In genomic region chr3:32459777-32460176, GRCm38 (mm10) we compare ENCODE assay signal across 8 mouse cellular contexts. TPM values are rescaled to one million over a fixed set of nuclear protein-coding genes. Genes with fewer than 3 reads are reported as not detected.
A peak's percentile ranks its signal among the peaks of the same experiment; 100 is the strongest.
DNase-seq lines count a peak whose midpoint lies in the region; ATAC-seq lines count a peak whose summit lies in the region.

No protein-coding gene starts in this region.

- no peak overlapping the region for H3K4me3 ChIP-seq in forebrain, embryonic 15.5 days
- H3K4me3 ChIP-seq in forebrain, embryonic 13.5 days, result no peak overlapping the region
- H3K4me3 ChIP-seq in liver, embryonic 11.5 days (ENCODE audit: low read depth, low read length), result no peak overlapping the region
- H3K4me3 ChIP-seq in embryonic facial prominence, embryonic 10.5 days, result no peak overlapping the region

- peak; percentile 49 for DNase-seq in liver
- no peak for DNase-seq in liver, embryonic 11.5 days (ENCODE audit: low spot score)
- DNase-seq in adrenal gland, adult 2 months, result peak; percentile 53
- DNase-seq in embryonic facial prominence, embryonic 10.5 days (ENCODE audit: low spot score), result peak; percentile 51
- peak; percentile 72 for DNase-seq in lung, postnatal 36 days
- DNase-seq in thymus, postnatal 10 days (ENCODE audit: low spot score in 2 of 2), result peak; percentile 22 to 29

- H3K27ac ChIP-seq in forebrain, embryonic 15.5 days (replicated peaks), result no peak overlapping the region
- H3K27ac ChIP-seq in forebrain, embryonic 13.5 days, result no peak overlapping the region
- H3K27ac ChIP-seq in liver, embryonic 11.5 days (ENCODE audit: low read depth, low read length), result no peak overlapping the region
- H3K27ac ChIP-seq in embryonic facial prominence, embryonic 10.5 days (replicated peaks), result no peak overlapping the region

- WGBS in forebrain, embryonic 15.5 days, result 69% methylated on average over 4 of the region's 4 CpGs
- WGBS in forebrain, embryonic 13.5 days, result 68% methylated on average over 4 of the region's 4 CpGs
- 69% methylated on average over 4 of the region's 4 CpGs for WGBS in liver, embryonic 11.5 days
- WGBS in embryonic facial prominence, embryonic 10.5 days, result 65% methylated on average over 4 of the region's 4 CpGs

- no peak overlapping the region for H3K4me2 ChIP-seq in forebrain, embryonic 15.5 days (replicated peaks)
- no peak overlapping the region for H3K4me2 ChIP-seq in forebrain, embryonic 13.5 days
- no peak overlapping the region for H3K4me2 ChIP-seq in liver, embryonic 11.5 days

- no peaks in the 10 kb centered on the region for H3K27me3 ChIP-seq in forebrain, embryonic 15.5 days
- no peaks in the 10 kb centered on the region for H3K27me3 ChIP-seq in forebrain, embryonic 13.5 days
- H3K27me3 ChIP-seq in liver, embryonic 11.5 days (replicated peaks; ENCODE audit: control insufficient read depth, insufficient read depth, low read length), result no peaks in the 10 kb centered on the region
- H3K27me3 ChIP-seq in embryonic facial prominence, embryonic 10.5 days (replicated peaks; ENCODE audit: low read depth, poor library complexity, severe bottlenecking), result no peaks in the 10 kb centered on the region

- 0 out of 2 replicates have a peak, but pooled peaks have one; percentile 23 for ATAC-seq in forebrain, embryonic 15.5 days (replicated peaks)
- no peak for ATAC-seq in forebrain, embryonic 13.5 days
- ATAC-seq in liver, embryonic 11.5 days (replicated peaks; ENCODE audit: low FRiP score), result no peak

- no peaks in the 10 kb centered on the region for H3K4me1 ChIP-seq in forebrain, embryonic 15.5 days
- H3K4me1 ChIP-seq in forebrain, embryonic 13.5 days, result no peaks in the 10 kb centered on the region
- no peaks in the 10 kb centered on the region for H3K4me1 ChIP-seq in liver, embryonic 11.5 days (replicated peaks; ENCODE audit: control insufficient read depth, insufficient read depth, low read length)
- no peaks in the 10 kb centered on the region for H3K4me1 ChIP-seq in embryonic facial prominence, embryonic 10.5 days

- H3K9ac ChIP-seq in forebrain, embryonic 15.5 days (replicated peaks), result no peak overlapping the region
- no peak overlapping the region for H3K9ac ChIP-seq in forebrain, embryonic 13.5 days
- H3K9ac ChIP-seq in liver, embryonic 11.5 days (ENCODE audit: low read depth, low read length), result no peak overlapping the region

- no peaks in the 10 kb centered on the region for H3K9me3 ChIP-seq in forebrain, embryonic 15.5 days
- no peaks in the 10 kb centered on the region for H3K9me3 ChIP-seq in forebrain, embryonic 13.5 days (replicated peaks)
- no peaks in the 10 kb centered on the region for H3K9me3 ChIP-seq in liver, embryonic 11.5 days (ENCODE audit: control insufficient read depth, low read length)
- no peaks in the 10 kb centered on the region for H3K9me3 ChIP-seq in embryonic facial prominence, embryonic 10.5 days

- peaks cover 78% of the 10 kb centered on the region for H3K36me3 ChIP-seq in forebrain, embryonic 15.5 days
- H3K36me3 ChIP-seq in forebrain, embryonic 13.5 days (ENCODE audit: poor library complexity, severe bottlenecking), result peaks cover 79% of the 10 kb centered on the region
- peaks cover 9% of the 10 kb centered on the region for H3K36me3 ChIP-seq in liver, embryonic 11.5 days (ENCODE audit: control insufficient read depth, insufficient read depth, low read length)
- peaks cover 94% of the 10 kb centered on the region for H3K36me3 ChIP-seq in embryonic facial prominence, embryonic 10.5 days (replicated peaks)

RNA-seq across cellular contexts. Expression of gene Kcnmb3, which starts 32.3 kb away (rescaled TPM):
- polyA plus RNA-seq in forebrain, embryonic 15.5 days (2015; fragmentation: Nextera tagmentation; extraction: Ambion mirVana), result 0.14 and 0.25 TPM in 2 replicates
- polyA plus RNA-seq in forebrain, embryonic 13.5 days (2015; fragmentation: Nextera tagmentation; extraction: Ambion mirVana), result 0.14 and 0.18 TPM in 2 replicates
- 0.29 TPM in 1 of 2 replicates, not detected in the other for polyA plus RNA-seq in liver, embryonic 11.5 days (2014; fragmentation: Nextera tagmentation; extraction: Ambion mirVana)
- 1 to 10 TPM in 1 of 2 experiments, under 1 TPM in 1; 0.17 to 1.2 TPM for total RNA-seq in adrenal gland, adult 2 months (2021)
- not detected in 2 replicates for polyA plus RNA-seq in adrenal gland, adult 2 months (2012; rRNA removed)
- polyA plus RNA-seq in embryonic facial prominence, embryonic 10.5 days (2016; fragmentation: Nextera tagmentation; extraction: Ambion mirVana), result 0.09 TPM in 1 of 2 replicates, not detected in the other

RNA-seq across cellular contexts. Expression of gene Zfp639, which starts 50.3 kb away (rescaled TPM):
- 37.9 and 39.3 TPM in 2 replicates for polyA plus RNA-seq in forebrain, embryonic 15.5 days (2015; fragmentation: Nextera tagmentation; extraction: Ambion mirVana)
- 41.0 and 41.1 TPM in 2 replicates for polyA plus RNA-seq in forebrain, embryonic 13.5 days (2015; fragmentation: Nextera tagmentation; extraction: Ambion mirVana)
- 56.5 and 59.8 TPM in 2 replicates for polyA plus RNA-seq in liver, embryonic 11.5 days (2014; fragmentation: Nextera tagmentation; extraction: Ambion mirVana)
- total RNA-seq in adrenal gland, adult 2 months (2021), result 10 to 100 TPM; 30.7 to 31.9 TPM
- 14.1 and 19.7 TPM in 2 replicates for polyA plus RNA-seq in adrenal gland, adult 2 months (2012; rRNA removed)
- polyA plus RNA-seq in embryonic facial prominence, embryonic 10.5 days (2016; fragmentation: Nextera tagmentation; extraction: Ambion mirVana), result 40.7 and 41.0 TPM in 2 replicates
